Mouse (Mus musculus) neural tube, embryonic 14.5 days (tissue): ENCODE measurements around the gene 4933427D14Rik. TPM values are rescaled to one million over a fixed set of nuclear protein-coding genes. Genes with fewer than 3 reads are reported as not detected.
A peak's percentile ranks its signal among the peaks of the same experiment; 100 is the strongest.

ENCODE experiments used
- ATAC-seq: fragments of 200-750 bp; cut with Nextera tagmentation; 2 replicates; pipeline ENCODE4 v1.8.0; 2017; ENCODE audit warnings: low read depth, mild to moderate bottlenecking, moderate TSS enrichment, moderate library complexity
- H3K27ac ChIP-seq: fragments of 300-500 bp; sonication (generic); 2 replicates; pipeline ENCODE4 v1.5.1; 2014; ENCODE audit warnings: low read depth, mild to moderate bottlenecking, control low read depth, low read length, moderate library complexity, mixed read lengths
- H3K27me3 ChIP-seq: fragments of 300-500 bp; sonication (generic); 2 replicates; pipeline ENCODE4 v1.6.1; 2014; ENCODE audit warnings: low read length; ENCODE audit not compliant: control insufficient read depth, insufficient read depth
- H3K36me3 ChIP-seq: fragments of 300-500 bp; sonication (generic); 2 replicates; pipeline ENCODE4 v1.6.1; 2014; ENCODE audit warnings: low read length, mixed read lengths; ENCODE audit not compliant: control insufficient read depth, insufficient read depth
- H3K4me1 ChIP-seq: fragments of 300-500 bp; sonication (generic); 2 replicates; pipeline ENCODE4 v1.6.1; 2014; ENCODE audit warnings: low read length; ENCODE audit not compliant: control insufficient read depth, insufficient read depth
- H3K4me2 ChIP-seq: fragments of 300-500 bp; sonication (generic); 2 replicates; pipeline ENCODE4 v1.6.1; 2014; ENCODE audit warnings: mild to moderate bottlenecking, low read depth, low read length, control low read depth
- H3K4me3 ChIP-seq: fragments of 300-500 bp; sonication (generic); 2 replicates; pipeline ENCODE4 v1.5.1; 2014; ENCODE audit warnings: low read depth, low read length, control low read depth, mixed read lengths
- H3K9ac ChIP-seq: fragments of 300-500 bp; sonication (generic); replicated peaks from 2 replicates; pipeline ENCODE4 v1.6.1; 2014; ENCODE audit warnings: low read depth, mild to moderate bottlenecking, control low read depth, low read length, mixed read lengths
- H3K9me3 ChIP-seq: fragments of 300-500 bp; sonication (generic); 2 replicates; pipeline ENCODE4 v1.6.1; 2016; ENCODE audit warnings: low read length; ENCODE audit not compliant: control insufficient read depth
- WGBS: fragments of 180-500 bp; shearing (Covaris S2); extraction: QIAGEN DNeasy Blood & Tissue Kit; methylation state at CpG from one replicate; pipeline ENCODE4 v1.1.7; 2014; 5-methylcytosine and 5-hydroxymethylcytosine counted together
- polyA plus RNA-seq: library from polyadenylated mRNA; unstranded; fragments of >200 nt; fragmentation: Nextera tagmentation; extraction: Ambion mirVana; gene quantifications from 2 replicates; pipeline ENCODE4 v1.2.1, GENCODE M21; 2014

4933427D14Rik gene
- polyA plus RNA-seq, 1 experiment from 2014 or later: 20.1 TPM

GRCm38 (mm10) chr11:72110726-72111125 is 96.5 kb downstream of the 4933427D14Rik start:
- H3K4me3 ChIP-seq: no peak overlapping the region
- H3K4me1 ChIP-seq: no peaks in the 10 kb centered on the region
- no peaks in the 10 kb centered on the region for H3K36me3 ChIP-seq
- ATAC-seq: no peak
- H3K9me3 ChIP-seq: no peaks in the 10 kb centered on the region
- no peak overlapping the region for H3K4me2 ChIP-seq
- H3K27ac ChIP-seq: no peak overlapping the region
- no peak overlapping the region for H3K9ac ChIP-seq
- H3K27me3 ChIP-seq: no peaks in the 10 kb centered on the region
- WGBS: 32% methylated on average over 3 of the region's 3 CpGs

- Histone ChIP-seq H3K36me3 (no peaks in the 10 kb centered on the region), H3K4me3 (no peak overlapping the region), H3K9me3 (no peaks in the 10 kb centered on the region), H3K27me3 (no peaks in the 10 kb centered on the region), H3K27ac (peak overlapping the region; percentile 67), H3K4me1 (0 out of 2 replicates have a peak, but pooled peaks cover 2% of the 10 kb centered on the region), H3K4me2 (no peak overlapping the region), H3K9ac (no peak overlapping the region)
- 76% methylated on average over 8 of the region's 8 CpGs for WGBS
- ATAC-seq: no peak
These were observed 103.0 kb downstream of the 4933427D14Rik start for GRCm38 (mm10) chr11:72104223-72104622.

Other genes with a start within 250 kb of the 4933427D14Rik start
- 0.18 and 0.20 TPM in 2 replicates for gene Aipl1, start 169.9 kb downstream of the 4933427D14Rik start, polyA plus RNA-seq
- 10.9 and 16.3 TPM in 2 replicates for gene Pimreg, start 165.4 kb downstream of the 4933427D14Rik start, polyA plus RNA-seq
- 4.4 and 6.4 TPM in 2 replicates for gene Pitpnm3, start 71.7 kb downstream of the 4933427D14Rik start, polyA plus RNA-seq
- gene Gm43951, start 619 bp downstream of the 4933427D14Rik start, polyA plus RNA-seq: 0.12 and 0.36 TPM in 2 replicates
- 147 and 158 TPM in 2 replicates for gene Txndc17, start 88 bp upstream of the 4933427D14Rik start, polyA plus RNA-seq
- 54.9 and 55.6 TPM in 2 replicates for gene Med31, start 8.1 kb upstream of the 4933427D14Rik start, polyA plus RNA-seq
- 0.76 and 1.8 TPM in 2 replicates for gene Slc13a5, start 59.8 kb upstream of the 4933427D14Rik start, polyA plus RNA-seq
- 1.4 and 1.6 TPM in 2 replicates for gene Xaf1, start 94.2 kb upstream of the 4933427D14Rik start, polyA plus RNA-seq
- not detected in 2 replicates for gene Fbxo39, start 107.0 kb upstream of the 4933427D14Rik start, polyA plus RNA-seq
- 5.5 and 8.8 TPM in 2 replicates for gene Tekt1, start 155.0 kb upstream of the 4933427D14Rik start, polyA plus RNA-seq
- gene Smtnl2, start 204.3 kb upstream of the 4933427D14Rik start, polyA plus RNA-seq: 3.3 and 5.3 TPM in 2 replicates
- gene Ggt6, start 228.1 kb upstream of the 4933427D14Rik start, polyA plus RNA-seq: not detected in 2 replicates
- gene Mybbp1a, start 233.9 kb upstream of the 4933427D14Rik start, polyA plus RNA-seq: 55.1 and 63.5 TPM in 2 replicates